Mouse (Mus musculus) lung, postnatal 25 days (tissue): ENCODE results near the gene Ltbp1.

ENCODE experiments used
- DNase-seq: peaks from one replicate; pipeline ENCODE4 v3.0.0; 2022; ENCODE audit warnings: low spot score

Gene Ltbp1

DNA sequence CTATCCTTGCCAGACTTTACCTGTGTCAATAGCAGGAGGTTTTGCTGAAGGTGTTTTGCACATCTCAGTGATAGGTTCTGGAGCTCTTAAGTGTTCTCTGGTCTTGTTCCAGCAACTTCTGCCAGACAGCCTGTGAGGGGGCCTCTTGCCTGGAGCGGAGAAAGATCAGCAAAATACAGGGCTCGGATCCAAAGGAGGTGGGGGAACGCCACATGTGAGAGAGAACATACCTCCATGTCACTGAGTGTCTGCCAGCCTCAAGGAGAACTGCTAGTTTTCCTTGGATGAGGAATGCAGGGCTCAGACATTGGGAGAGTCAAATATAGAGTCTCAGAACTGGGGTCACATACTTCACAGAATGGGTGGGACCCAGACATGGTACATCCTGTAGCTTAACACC is 230.4 kb downstream of the Ltbp1 start:
- DNase-seq = no peak

DNA sequence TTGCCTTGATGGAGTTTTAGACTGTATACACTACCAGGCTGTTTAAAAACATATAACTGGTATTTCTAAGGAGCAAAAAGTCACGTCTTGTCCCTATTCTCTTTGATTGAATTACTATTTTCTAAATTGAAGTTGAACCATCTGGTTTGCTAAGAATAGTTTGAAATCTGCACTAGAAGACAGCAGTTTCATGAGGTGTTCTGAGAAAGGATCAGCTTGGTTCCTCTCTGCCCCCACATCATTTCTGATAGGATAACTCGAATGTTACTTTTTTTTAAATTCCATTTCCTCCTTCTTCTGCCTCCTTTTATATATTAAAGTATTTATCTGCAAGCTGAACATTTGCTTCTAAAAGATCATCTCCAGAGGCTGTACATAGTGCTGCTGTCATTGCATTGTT is 231.2 kb downstream of the Ltbp1 start:
- no peak for DNase-seq

DNA sequence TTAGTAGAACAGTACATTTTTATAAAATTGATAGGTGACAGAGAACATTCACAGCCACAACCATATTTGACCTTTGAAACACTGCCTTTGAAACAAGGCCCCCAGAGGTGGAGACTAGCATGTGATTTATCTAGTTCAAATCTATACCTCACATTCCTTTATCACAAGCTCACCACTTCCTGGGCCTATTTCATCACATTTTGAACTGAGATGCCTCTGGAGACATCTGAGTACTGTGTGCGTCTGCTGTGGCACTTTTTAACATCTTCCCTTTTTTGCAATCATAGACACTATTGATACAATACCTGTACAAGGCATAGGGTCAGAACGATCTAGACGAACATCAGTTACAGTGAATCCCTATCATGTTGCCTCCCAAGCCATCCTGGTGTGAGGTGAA is 232.1 kb downstream of the Ltbp1 start:
- DNase-seq = no peak

DNA sequence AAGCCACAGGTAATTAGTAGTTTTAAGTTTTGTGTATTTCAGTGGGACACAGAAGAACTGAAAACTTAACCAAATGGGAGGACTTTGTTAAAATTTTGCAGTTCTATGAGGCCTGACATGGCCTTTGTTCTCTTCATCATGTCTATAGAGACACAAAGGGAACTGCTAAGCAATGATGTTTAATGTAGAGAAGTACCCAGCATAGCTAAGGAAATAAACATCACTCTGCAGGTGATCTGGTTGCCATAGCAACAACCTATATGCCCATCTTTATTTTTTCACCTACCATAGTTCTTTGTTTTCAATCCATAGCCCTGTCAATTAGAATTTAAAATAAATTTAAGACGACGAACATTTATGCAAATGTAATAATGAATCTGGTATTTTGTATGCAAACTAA is 233.3 kb downstream of the Ltbp1 start:
- no peak for DNase-seq

DNA sequence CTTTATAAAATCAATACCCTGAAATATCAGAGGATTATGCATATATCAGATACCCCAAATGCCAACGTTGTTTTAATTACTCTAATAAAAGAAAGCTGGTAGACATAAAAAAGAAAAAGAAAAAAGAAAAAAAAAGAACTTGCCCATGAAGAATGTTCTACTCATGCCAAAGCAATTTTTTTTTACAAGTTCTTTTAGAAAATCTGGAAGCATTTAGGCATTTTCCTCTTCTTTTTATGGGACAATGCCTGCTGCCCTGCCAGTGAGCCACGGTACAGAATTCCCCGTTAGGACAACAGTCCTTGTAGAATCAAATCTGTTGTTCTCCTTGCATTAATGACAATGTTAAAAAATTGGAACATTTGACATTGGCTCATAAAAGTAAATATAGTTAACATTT is 234.2 kb downstream of the Ltbp1 start:
- DNase-seq = no peak

DNA sequence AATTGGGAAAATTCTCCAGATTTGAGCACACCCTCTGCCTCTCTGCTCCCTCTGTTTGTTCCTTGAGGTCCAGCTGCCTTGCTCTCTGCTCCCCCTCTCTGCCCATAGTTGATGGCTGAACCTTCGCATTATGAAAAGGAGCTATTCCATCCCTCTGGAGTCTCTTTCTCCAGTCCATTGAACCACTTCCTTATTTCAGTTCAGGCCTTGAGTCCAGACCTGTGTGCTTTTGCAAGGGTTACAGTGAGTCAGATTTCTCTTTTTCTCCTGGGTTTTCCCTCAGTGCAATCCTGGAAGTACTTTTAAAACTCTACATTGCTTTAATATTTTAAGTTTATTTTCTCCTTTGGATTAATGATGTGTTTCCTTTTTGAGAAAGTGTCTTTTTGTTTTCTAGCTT is 236.7 kb downstream of the Ltbp1 start:
- no peak for DNase-seq

DNA sequence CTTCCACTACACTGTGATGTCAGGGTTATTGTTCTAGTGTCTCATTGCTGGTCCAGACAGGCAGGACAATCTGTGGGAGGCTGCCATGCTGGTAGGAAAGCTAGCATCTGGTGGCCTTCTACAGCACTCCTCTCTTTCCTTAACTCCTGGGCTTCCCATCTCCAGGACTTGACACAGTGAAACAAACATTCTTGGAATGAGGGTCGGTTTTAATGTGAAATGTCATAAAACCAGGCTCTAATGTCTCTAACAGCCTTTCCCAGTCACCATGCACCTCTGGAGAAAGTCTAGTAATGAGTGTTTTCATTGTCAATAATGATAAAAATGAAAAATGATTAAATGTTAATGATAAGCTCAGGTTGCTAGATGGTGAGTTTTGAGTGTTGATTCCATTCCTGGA is 237.9 kb downstream of the Ltbp1 start:
- no peak for DNase-seq

DNA sequence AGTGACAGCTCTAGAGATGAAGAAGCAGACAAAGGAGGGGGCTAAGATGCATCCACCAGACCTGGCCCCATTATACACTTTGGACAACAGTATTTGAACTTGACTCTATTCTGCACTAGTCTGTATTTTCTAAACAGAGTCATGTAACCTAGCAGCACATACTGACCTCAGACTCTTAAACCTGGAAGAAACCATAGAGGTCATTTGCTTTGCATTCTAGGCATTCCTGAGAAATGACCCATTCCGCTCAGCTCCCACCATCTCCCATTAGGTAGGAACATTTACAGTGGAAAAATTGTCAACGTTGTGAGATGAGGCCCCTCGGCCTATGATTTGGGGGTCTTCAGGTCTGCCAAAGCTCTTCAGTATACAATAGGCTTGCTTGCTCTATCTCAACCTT is 238.8 kb downstream of the Ltbp1 start:
- DNase-seq = no peak

DNA sequence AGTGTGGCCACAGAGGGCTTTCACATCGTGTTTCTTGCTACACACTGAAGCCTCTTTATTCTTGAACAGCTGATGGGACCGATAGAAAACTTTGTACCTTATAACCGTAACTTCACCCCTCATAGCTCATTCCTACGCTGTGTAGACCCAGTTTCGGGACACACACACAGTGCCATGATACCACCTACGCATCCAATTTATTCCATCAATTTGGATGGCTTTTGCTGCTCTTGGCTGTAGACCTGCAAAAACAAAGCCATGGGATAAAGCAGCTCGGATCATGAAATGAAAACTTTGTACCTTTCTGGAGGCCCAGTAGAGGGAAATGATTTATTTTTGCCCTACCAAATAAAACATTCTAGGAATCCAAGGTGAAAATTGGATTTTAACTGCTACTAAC is 239.7 kb downstream of the Ltbp1 start:
- DNase-seq = no peak

DNA sequence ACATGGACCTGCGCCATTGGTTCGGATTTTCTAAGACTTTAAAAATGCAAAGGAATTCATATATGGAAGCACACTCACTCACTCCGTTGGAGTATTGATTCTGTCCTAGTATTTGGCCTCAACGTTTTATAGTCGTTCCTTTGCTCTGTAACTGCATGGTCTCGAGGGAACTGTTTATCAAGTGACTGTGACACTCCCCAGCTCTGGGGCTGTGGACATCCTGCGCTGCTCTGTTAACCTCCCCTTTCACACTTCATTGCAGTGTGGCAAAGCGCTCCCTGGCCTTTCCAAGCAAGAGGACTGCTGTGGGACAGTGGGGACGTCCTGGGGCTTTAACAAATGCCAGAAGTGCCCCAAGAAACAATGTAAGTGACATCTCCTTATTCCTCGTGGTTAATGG is 243.3 kb downstream of the Ltbp1 start:
- no peak for DNase-seq

DNA sequence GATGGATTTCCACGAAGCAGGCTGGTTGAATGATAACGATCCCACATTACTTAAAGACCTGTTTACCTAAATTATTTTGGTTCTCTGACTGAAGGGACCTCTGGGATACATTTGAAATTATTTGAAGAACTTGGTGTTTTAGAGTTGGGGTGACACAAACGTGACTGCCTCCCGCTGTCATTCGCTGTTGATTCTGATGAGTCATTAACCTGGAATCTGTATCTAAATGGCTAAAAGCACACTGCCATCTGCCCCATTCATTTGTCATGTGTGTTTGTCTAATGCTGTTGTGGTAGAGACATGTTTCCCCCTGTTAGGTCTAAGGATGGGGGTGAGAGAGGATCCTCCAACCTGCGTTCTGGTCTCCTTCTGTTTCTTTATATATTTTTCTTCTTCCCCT is 245.2 kb downstream of the Ltbp1 start:
- DNase-seq = no peak

DNA sequence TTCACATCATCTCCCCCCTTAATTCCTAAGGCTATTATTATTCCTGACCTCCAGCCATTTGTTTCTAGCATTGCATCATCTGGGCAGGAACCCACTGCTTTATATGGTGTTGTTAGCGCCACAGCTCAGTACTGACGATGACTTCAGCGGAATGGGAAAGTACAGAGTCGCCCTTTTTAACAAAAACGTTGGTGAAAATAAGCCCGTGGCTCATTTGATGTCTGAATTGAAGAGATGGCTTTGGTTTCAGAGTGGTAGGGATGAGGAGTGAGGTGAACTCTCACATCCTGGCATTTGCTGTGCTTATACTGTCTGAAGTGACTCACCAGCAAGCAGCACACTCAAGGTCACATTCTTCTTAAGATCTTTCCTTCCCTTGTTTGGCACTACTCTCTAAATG is 245.7 kb downstream of the Ltbp1 start:
- peak; percentile 8 for DNase-seq

DNA sequence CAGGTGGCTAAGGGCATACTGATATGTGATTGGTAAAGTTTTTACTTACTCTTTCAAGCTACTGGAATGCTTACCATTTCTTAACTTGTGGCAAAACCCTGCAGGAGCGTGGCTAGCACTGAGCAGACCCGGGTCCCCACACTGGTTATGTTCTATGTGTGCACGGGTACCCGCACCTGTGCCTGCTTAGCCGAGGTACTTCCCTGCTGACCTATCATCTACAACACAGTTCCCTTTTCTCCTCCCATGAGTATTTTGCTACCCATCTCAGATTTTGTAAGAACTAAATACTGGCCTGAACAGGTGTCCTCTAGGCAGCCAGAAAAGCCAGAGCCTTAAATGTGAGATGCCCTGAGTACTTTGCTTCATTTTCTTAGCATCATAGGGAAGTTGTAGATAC is 247.2 kb downstream of the Ltbp1 start:
- no peak for DNase-seq

DNA sequence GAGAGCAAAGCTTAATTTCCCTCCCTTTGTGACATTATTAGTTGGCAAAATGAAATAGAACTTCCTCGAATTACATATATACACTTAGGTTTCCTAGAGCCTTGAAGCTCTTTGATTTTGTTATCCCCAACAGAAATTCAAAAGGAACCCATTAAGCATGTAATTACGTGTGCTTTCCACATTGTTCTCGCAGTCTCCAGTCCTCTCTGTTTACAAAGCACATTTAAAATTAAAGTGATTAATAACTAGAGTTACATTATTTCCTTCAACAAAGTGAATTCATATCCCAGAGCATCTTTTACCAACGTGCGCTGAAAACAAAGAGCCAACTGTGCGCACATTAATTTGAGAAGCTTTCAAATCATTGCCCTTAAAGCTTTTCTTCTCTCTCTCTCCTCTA is 249.5 kb downstream of the Ltbp1 start:
- DNase-seq = no peak

DNA sequence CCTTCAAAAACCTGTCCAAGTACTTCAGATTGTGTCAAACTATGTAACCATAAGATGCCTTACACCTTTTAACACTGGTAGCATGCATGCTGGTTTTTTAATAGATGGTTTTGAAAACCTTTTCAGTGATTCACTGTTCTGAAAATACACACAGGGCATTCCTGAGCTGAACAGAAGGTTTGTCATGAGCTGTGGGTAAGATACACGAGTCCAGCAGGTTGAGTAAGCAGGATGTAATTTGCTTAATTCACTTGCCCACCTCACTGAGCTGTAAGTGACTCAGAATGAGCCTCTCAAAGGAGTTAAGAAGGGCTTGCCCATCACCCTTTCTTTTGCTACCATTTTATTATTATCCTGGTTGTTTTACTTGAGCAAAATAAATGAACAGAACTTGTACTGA is 250.6 kb downstream of the Ltbp1 start:
- DNase-seq = no peak

DNA sequence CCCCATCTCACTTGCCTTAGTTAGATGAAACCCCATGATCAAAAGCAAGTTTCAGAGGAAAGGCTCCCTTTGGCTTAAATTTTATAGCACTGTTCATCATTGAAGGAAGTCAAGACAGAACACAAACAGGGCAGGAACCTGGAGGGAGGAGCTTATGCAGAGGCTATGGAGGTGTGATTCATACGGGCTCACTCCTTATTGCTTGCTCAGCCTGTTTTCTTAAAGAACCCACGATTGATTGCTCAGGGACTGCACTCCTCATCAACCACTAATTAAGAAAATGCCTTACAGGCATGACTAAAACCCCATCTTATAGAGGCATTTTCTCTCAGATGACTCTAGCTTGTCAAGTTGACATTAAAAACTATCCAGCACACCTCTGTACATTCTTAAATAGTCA is 253.1 kb downstream of the Ltbp1 start:
- DNase-seq = no peak

DNA sequence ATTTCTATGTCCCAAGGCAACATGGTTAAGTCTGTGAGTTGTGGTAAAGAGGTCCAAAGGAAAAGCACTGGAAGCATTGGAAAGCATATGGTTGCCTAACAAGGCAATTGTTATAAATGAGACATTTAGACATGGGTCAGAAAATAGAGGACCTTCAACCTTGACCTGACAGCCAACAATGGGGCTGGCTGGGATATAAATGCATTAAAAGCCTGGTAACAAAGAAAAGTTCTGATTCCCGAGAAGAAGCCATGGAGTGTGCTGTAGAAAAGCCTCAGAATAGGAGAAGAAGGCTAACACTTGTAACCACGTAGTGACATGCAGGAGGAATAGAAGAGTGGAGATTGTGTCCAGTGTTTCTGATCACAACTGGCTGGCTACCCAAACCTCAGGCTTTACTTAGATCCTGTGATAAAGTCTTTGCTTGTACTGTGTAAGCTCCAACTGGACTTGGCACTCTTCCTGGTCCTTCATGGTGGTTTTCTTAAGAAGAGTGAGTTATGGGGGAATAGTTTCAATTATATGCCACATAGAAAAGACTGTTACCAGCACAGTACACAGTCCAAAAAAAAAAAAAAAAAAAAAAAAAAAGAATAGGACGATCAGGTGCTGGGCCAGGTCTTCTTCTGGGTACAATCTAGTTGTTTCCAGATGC is 258.1 kb downstream of the Ltbp1 start:
- DNase-seq = no peak

DNA sequence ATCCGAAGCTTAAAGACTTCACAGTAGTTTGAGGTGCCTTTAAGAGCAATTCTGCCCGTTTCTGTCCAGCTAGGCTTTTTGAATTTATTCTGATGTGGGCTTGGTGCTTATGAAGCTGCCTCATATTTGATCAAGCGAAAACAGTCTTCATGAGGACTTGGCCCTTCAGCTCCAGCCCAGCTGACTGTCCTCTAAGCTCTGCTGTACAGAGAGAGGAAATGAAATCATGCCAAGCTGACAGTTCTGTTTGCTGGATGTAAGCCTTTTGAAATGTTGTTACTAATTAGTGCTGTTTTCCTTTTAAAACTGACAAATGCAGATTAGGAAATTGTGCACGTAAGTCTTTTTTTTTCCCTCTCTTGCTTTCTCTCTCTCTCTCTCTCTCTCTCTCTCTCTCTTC is 263.1 kb downstream of the Ltbp1 start:
- DNase-seq = no peak

DNA sequence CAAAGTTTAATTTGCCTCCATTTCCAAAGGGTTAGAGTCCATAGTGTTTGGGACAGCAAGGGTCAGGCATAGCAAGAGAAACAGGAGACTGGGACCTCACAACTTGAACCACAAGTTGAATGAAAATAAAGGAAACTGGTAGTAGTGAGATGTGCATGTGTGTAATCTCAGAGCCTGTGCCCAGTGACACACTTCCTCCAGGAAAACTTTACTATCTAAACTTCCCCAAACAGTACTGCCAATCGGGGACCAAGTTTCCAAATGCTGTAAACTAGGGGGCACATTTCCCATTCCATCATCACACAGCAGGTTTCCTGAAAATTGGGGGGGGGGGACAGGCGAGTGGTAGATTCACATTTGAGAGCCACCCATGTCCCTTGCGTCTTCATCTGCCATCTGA is 267.1 kb downstream of the Ltbp1 start:
- no peak for DNase-seq

DNA sequence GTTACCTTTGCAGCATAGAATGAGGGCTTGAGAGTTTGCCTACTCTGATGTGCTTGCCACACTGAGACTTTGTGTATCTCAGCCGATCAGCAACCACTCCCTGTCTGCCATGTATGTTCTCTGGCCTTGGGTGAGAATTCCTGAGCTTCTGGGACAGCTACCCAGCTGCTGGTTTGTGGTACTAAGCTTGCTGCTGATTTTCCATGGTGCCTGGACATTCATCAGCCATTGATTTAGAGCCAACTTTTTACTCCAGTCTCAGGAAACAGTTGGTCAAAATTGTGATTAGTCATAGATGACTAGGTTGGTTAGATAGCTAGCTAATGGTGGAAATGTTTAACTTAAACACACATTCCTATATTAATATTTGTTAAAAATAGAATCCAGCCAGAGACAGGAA is 267.9 kb downstream of the Ltbp1 start:
- DNase-seq = no peak

DNA sequence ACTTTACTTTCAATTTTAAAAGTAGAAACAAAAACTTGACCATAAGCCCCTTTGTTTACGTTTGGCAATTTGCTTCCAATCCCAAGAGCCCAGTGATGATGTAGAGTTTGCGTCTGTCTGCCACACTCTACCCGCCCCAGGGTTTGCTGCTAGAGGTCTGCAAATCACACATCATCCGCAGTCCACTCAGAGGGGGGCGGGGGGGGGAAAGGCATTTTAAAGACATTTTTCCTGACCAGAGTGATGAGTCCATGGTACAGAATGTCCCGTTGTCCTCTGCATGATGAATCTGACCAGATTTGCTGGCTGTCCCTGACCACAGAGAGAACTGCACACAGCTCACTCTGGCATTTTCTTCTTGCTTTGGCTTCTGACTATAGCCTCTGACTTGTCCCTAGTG is 269.9 kb downstream of the Ltbp1 start:
- DNase-seq = no peak

DNA sequence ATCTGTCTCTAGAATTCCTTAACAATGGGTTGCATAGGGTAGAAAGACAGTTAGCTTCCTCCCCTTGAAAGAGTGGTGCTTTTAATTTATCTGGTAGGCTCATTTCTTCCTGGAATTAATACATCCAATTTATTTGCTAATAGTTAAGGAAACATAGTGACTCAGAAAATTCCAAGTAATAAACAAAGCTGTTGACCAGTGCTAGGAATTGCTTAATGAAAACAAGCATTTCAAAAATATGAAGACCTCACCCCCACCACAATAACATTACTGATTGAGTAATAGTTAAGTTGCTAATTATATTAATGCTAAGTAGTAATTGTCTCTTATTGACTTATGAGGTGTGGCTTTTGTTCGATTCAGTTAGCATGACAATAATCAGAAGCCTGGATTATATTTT is 272.7 kb downstream of the Ltbp1 start:
- DNase-seq = no peak

DNA sequence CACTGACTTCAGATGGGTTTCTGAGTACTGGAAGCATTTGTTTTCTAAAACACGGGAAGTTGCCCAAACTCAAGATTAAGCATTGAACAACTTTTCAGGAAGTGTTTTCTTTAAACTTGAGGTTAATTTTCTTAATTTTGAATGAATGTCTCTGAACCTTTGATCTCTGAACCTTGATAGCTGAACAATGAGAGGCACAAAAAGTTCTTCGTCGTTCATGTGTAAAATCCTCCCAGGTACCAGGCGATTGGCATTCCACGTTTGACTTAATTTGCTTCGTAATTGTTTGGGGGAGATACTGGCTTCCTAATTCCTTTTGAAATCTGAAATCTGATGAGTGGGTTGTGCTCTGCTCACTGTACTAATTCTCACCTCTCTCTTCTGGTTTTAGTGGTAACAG is 273.2 kb downstream of the Ltbp1 start:
- DNase-seq = no peak

DNA sequence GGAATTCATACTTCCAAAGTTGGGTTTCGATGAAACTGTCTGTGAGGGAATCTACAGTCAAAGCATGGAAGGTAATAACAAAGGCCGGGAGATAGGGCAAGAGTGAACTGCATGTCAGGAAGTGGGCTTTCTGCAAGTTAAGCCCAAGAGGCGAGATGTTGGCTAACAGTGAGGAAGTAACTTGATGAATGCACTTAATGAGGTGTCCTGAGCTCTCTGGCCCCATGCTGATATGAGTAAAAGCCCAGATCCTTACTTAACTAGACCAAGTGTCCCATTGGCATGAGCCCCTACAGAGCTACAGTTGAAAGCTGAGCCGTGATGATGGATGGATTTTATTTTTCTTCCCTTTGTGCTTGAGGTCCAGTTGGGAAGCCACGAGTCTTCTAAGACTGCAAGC is 276.0 kb downstream of the Ltbp1 start:
- DNase-seq = peak; percentile 18
